Mouse (Mus musculus) C2C12 (cell line): ENCODE data around the gene Tchh.

ENCODE experiments used
- CEBPB ChIP-seq: IDR thresholded peaks from one replicate; pipeline ENCODE4 v1.6.1; 2011; ENCODE audit warnings: low read depth, mild to moderate bottlenecking, control low read depth, moderate library complexity
- CTCF ChIP-seq: IDR thresholded peaks from one replicate; pipeline ENCODE4 v1.5.1; 2011; ENCODE audit not compliant: control insufficient read depth, insufficient read depth, insufficient read length
- FOSL1 ChIP-seq: IDR thresholded peaks from one replicate; pipeline ENCODE4 v1.8.0; 2011; ENCODE audit warnings: mild to moderate bottlenecking, low read length; ENCODE audit not compliant: poor library complexity, insufficient read depth, severe bottlenecking
- MAX ChIP-seq: IDR thresholded peaks from one replicate; pipeline ENCODE4 v1.6.1; 2011; ENCODE audit warnings: mild to moderate bottlenecking, control low read depth
- MYOD1 ChIP-seq: IDR thresholded peaks from one replicate; pipeline ENCODE4 v1.6.1; 2011; ENCODE audit warnings: low read depth; ENCODE audit not compliant: control insufficient read depth, insufficient read length
- USF1 ChIP-seq: IDR thresholded peaks from one replicate; pipeline ENCODE4 v1.6.1; 2011; ENCODE audit warnings: low read depth, mild to moderate bottlenecking, control low read depth, moderate library complexity

GRCm38 (mm10) chr3:93467130-93467529 is 25.0 kb downstream of the Tchh start:
- no peak for TF ChIP-seq CTCF
- no peak for TF ChIP-seq MAX
- TF ChIP-seq MYOD1, result no peak
- no peak for TF ChIP-seq USF1
- no peak for TF ChIP-seq FOSL1
- no peak for TF ChIP-seq CEBPB
